Mouse (Mus musculus): ENCODE measurements around the gene Wdr5.

DNA sequence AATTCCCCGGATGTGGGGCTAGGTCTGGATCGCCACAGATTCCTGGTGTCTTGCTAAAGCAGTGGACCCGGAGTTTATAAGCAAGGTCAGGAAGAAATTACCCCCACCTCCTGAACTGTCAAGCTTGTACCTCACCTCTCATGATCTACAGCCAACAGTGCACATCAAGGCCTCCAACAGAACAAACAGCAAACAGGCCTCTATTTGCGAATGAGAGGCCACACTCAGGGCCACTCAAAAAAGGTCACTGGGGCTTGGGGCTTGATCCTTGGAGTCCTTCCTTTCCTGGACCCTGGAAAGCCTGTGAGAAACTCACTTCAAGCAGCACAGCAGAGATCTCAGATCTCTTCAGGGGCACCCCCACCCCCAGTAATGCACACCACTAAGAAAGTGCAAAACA, 41.0 kb upstream of the Wdr5 start:
- no peak for TF ChIP-seq CTCF (IDR thresholded peaks at IDR 0.05; ENCODE audit: low read depth, low read length)
- TF ChIP-seq POLR2A (IDR thresholded peaks at IDR 0.05; ENCODE audit: borderline replicate concordance, low read depth, low read length), result no peak

Measured in bone marrow macrophage, adult 2 months (primary cell).